Mouse (Mus musculus) hindbrain, embryonic 11.5 days (tissue): ENCODE measurements around the gene Trim59. TPM values are rescaled to one million over a fixed set of nuclear protein-coding genes. Genes with fewer than 3 reads are reported as not detected.

Experiments used
- ATAC-seq: fragments of 200-750 bp; cut with Nextera tagmentation; 2 replicates; pipeline ENCODE4 v1.8.0; 2017; ENCODE audit warnings: mild to moderate bottlenecking, moderate TSS enrichment, moderate library complexity; ENCODE audit not compliant: low FRiP score
- DNase-seq: peaks from one replicate; pipeline ENCODE4 v3.0.0-alpha.2; 2015; ENCODE audit warnings: low spot score
- H3K27ac ChIP-seq: fragments of 300-500 bp; sonication (generic); 2 replicates; pipeline ENCODE4 v1.5.1; 2014; ENCODE audit warnings: mild to moderate bottlenecking, low read depth, low read length
- H3K27me3 ChIP-seq: fragments of 300-500 bp; sonication (generic); 2 replicates; pipeline ENCODE4 v1.6.1; 2014; ENCODE audit warnings: mild to moderate bottlenecking, low read length, moderate library complexity, mixed read lengths; ENCODE audit not compliant: control insufficient read depth, insufficient read depth
- H3K36me3 ChIP-seq: fragments of 300-500 bp; sonication (generic); 2 replicates; pipeline ENCODE4 v1.6.1; 2014; ENCODE audit warnings: mild to moderate bottlenecking, low read length, moderate library complexity, mixed read lengths; ENCODE audit not compliant: control insufficient read depth, insufficient read depth
- H3K4me1 ChIP-seq: fragments of 300-500 bp; sonication (generic); replicated peaks from 2 replicates; pipeline ENCODE4 v1.6.1; 2014; ENCODE audit warnings: low read length, mixed read lengths; ENCODE audit not compliant: control insufficient read depth, insufficient read depth
- H3K4me2 ChIP-seq: fragments of 300-500 bp; sonication (generic); replicated peaks from 2 replicates; pipeline ENCODE4 v1.6.1; 2014; ENCODE audit warnings: mild to moderate bottlenecking, low read depth, low read length
- H3K4me3 ChIP-seq: fragments of 300-500 bp; sonication (generic); 2 replicates; pipeline ENCODE4 v1.5.1; 2014; ENCODE audit warnings: low read depth, low read length
- H3K9ac ChIP-seq: fragments of 300-500 bp; sonication (generic); 2 replicates; pipeline ENCODE4 v1.6.1; 2014; ENCODE audit warnings: low read depth, low read length
- H3K9me3 ChIP-seq: fragments of 300-500 bp; sonication (generic); 2 replicates; pipeline ENCODE4 v1.6.1; 2016; ENCODE audit warnings: low read length; ENCODE audit not compliant: control insufficient read depth
- WGBS: fragments of 180-500 bp; shearing (Covaris S2); extraction: QIAGEN DNeasy Blood & Tissue Kit; methylation state at CpG from one replicate; pipeline ENCODE4 v1.1.7; 2014; 5-methylcytosine and 5-hydroxymethylcytosine counted together
- microRNA counts: library from miRNA; unstranded; fragments of <30 nt; microRNA quantifications from one replicate; lab custom pipeline; 2015
- polyA plus RNA-seq: library from polyadenylated mRNA; unstranded; fragments of >200 nt; fragmentation: Nextera tagmentation; extraction: Ambion mirVana; gene quantifications from 2 replicates; pipeline ENCODE4 v1.2.1, GENCODE M21; 2014

Gene Trim59
- polyA plus RNA-seq, 1 experiment from 2014 or later: 166 TPM

- no peaks in the 10 kb centered on the region for H3K27me3 ChIP-seq
- no peak overlapping the region for H3K27ac ChIP-seq
- 87% methylated on average over 2 of the region's 2 CpGs for WGBS
- DNase-seq (no peak), ATAC-seq (no peak)
- H3K36me3 ChIP-seq: 0 out of 2 replicates have a peak, but pooled peaks cover 2% of the 10 kb centered on the region
- no peaks in the 10 kb centered on the region for H3K9me3 ChIP-seq
- no peaks in the 10 kb centered on the region for H3K4me1 ChIP-seq
- no peak overlapping the region for H3K9ac ChIP-seq
- no peak overlapping the region for H3K4me3 ChIP-seq
- no peak overlapping the region for H3K4me2 ChIP-seq
These were observed 58.0 kb downstream of the Trim59 start for GRCm38 (mm10) chr3:68986550-68986949.

MicroRNAs within 50 kb of the gene (microRNA counts, 519-probe panel; counts per million panel counts)
- microRNA mmu-miR-15b (lab: Ali Mortazavi, UCI): 6,855 counts per million, percentile 95 among the panel's probes with 10 or more counts

Other genes starting within 250 kb of the Trim59 start
- gene 1110032F04Rik, start 175.2 kb downstream of the Trim59 start, polyA plus RNA-seq: 1.7 and 1.9 TPM in 2 replicates
- gene Ift80, start 40.2 kb downstream of the Trim59 start, polyA plus RNA-seq: 16.8 and 18.3 TPM in 2 replicates
- gene Smc4, start 40.0 kb downstream of the Trim59 start, polyA plus RNA-seq: 179 and 193 TPM in 2 replicates
- gene Kpna4, start 82.4 kb upstream of the Trim59 start, polyA plus RNA-seq: 42.8 and 45.9 TPM in 2 replicates
- gene Arl14, start 177.7 kb upstream of the Trim59 start, polyA plus RNA-seq: not detected in 2 replicates